Mouse (Mus musculus): ENCODE data around the gene Bdp1. TPM values are rescaled to one million over a fixed set of nuclear protein-coding genes. Genes with fewer than 3 reads are reported as not detected.
A peak's percentile ranks its signal among the peaks of the same experiment; 100 is the strongest.

The Bdp1 gene
- polyA plus RNA-seq, 1 experiment: 0.13 TPM

DNA sequence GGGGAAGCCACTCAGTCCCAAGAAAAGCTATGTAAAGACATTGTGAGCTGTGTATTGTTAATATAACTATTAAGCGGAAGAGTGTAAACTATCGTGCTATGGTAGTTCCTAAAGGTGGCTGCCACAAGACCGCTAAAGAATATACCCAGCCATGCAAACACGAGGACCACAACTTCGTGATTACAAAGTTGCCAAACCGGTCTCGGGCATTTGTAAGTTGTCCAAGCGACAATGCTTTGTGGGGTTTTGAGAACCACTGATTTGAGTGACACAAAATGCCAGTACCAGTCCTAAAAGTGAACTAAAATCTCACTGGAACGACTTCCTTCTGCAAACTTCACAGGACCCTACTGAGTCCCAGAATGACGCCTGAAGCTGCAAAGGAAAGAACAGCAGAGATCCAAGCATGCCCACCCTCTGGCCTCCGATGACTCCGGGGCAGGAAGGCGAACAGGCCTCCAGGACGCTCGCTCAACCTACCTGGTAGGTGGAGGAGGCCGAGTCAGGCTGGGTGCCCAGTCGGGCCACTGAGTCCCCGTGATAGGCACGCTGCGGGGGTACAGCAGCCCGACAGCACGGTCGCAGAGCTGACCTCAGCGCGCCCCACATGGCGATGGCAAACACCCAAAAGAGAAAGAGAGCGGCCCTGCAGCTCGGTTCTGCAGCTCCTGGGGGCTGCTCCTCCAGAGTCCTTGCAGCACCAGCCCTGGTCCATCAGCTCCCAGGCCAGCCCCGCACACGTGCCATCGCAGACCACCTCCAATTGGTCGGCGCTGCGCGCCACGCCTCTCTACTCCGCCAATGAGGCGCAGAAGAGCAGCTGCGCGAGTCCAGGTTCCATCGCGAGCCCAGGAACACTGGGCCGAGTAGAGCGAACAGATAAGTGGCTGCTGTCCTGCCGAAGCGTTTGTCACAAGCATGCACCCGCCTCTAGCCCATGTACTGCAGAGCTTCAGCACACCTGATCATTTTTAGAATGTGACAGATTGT lies 88.7 kb downstream of the Bdp1 start, which contains the start of gene Mccc2:
Mccc2 (minus strand) TSS at position 734 of the 990 bp plus-strand sequence.
- peaks cover 30% of the 10 kb centered on the region for H3K4me1 ChIP-seq (ENCODE audit: control insufficient read depth)
- H3K4me3 ChIP-seq (replicated peaks): peak within 1 kb of the TSS; percentile 75
- H3K9me3 ChIP-seq (ENCODE audit: control insufficient read depth, low read length): no peaks in the 10 kb centered on the region
- H3K36me3 ChIP-seq (ENCODE audit: control insufficient read depth): peaks cover 7% of the 10 kb centered on the region
- no peak for TF ChIP-seq TAL1 (IDR thresholded peaks at IDR 0.05; ENCODE audit: low read length)
- 0 out of 2 replicates have a peak, but pooled peaks have one; percentile 22 for TF ChIP-seq GATA1 (IDR thresholded peaks at IDR 0.05; ENCODE audit: low read length)
- H3K27me3 ChIP-seq (ENCODE audit: control insufficient read depth): no peaks in the 10 kb centered on the region

- Histone ChIP-seq H3K4me1 (ENCODE audit: control insufficient read depth) (peaks cover 3% of the 10 kb centered on the region), H3K27me3 (ENCODE audit: control insufficient read depth) (no peaks in the 10 kb centered on the region), H3K9me3 (ENCODE audit: control insufficient read depth, low read length) (no peaks in the 10 kb centered on the region), H3K36me3 (ENCODE audit: control insufficient read depth) (no peaks in the 10 kb centered on the region), H3K4me3 (replicated peaks) (no peak overlapping the region)
- TF ChIP-seq TAL1 (IDR thresholded peaks at IDR 0.05; ENCODE audit: low read length) (no peak), GATA1 (IDR thresholded peaks at IDR 0.05; ENCODE audit: low read length) (no peak)
These were observed 97.9 kb downstream of the Bdp1 start for GRCm38 (mm10) chr13:100005911-100006496.

- TF ChIP-seq TAL1 (IDR thresholded peaks at IDR 0.05; ENCODE audit: low read length) (no peak), GATA1 (IDR thresholded peaks at IDR 0.05; ENCODE audit: low read length) (no peak)
- no peaks in the 10 kb centered on the region for H3K27me3 ChIP-seq (ENCODE audit: control insufficient read depth)
- no peaks in the 10 kb centered on the region for H3K36me3 ChIP-seq (ENCODE audit: control insufficient read depth)
- no peak overlapping the region for H3K4me3 ChIP-seq (replicated peaks)
- H3K9me3 ChIP-seq (ENCODE audit: control insufficient read depth, low read length): no peaks in the 10 kb centered on the region
- peaks cover 3% of the 10 kb centered on the region for H3K4me1 ChIP-seq (ENCODE audit: control insufficient read depth)
These were observed 102.1 kb downstream of the Bdp1 start for GRCm38 (mm10) chr13:100001790-100002196.

DNA sequence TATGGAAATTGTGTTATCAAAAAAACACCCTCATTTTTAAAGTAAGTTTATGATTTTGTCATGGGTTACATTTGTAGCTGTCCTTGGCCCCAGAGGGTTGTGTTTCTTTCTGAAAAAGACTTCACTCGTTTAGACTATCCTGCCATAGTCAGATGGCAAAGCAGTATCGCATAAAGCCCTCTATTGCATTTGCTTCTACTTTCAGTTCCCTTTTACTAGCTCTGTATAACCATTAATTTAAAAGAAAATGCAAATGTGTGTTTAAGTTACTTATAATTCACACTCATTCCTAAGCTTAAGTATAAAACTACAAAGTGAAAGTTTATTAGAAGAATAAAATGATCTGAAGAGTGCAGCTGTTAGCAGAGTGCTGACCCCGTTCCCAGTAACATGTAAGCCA lies 104.8 kb downstream of the Bdp1 start:
- Histone ChIP-seq H3K27me3 (ENCODE audit: control insufficient read depth) (no peaks in the 10 kb centered on the region), H3K36me3 (ENCODE audit: control insufficient read depth) (no peaks in the 10 kb centered on the region), H3K9me3 (ENCODE audit: control insufficient read depth, low read length) (no peaks in the 10 kb centered on the region), H3K4me1 (ENCODE audit: control insufficient read depth) (peaks cover 3% of the 10 kb centered on the region), H3K4me3 (replicated peaks) (no peak overlapping the region)
- TF ChIP-seq TAL1 (IDR thresholded peaks at IDR 0.05; ENCODE audit: low read length) (no peak), GATA1 (IDR thresholded peaks at IDR 0.05; ENCODE audit: low read length) (no peak)

GRCm38 (mm10) chr13:99998099-99998498 lies 105.8 kb downstream of the Bdp1 start:
- Histone ChIP-seq H3K36me3 (ENCODE audit: control insufficient read depth) (no peaks in the 10 kb centered on the region), H3K4me1 (ENCODE audit: control insufficient read depth) (peaks cover 3% of the 10 kb centered on the region), H3K4me3 (replicated peaks) (no peak overlapping the region), H3K27me3 (ENCODE audit: control insufficient read depth) (no peaks in the 10 kb centered on the region), H3K9me3 (ENCODE audit: control insufficient read depth, low read length) (no peaks in the 10 kb centered on the region)
- TF ChIP-seq TAL1 (IDR thresholded peaks at IDR 0.05; ENCODE audit: low read length): no peak
- TF ChIP-seq GATA1 (IDR thresholded peaks at IDR 0.05; ENCODE audit: low read length): no peak

- H3K36me3 ChIP-seq (ENCODE audit: control insufficient read depth): no peaks in the 10 kb centered on the region; the same call in 1 of the 2 replicates
These were observed 114.3 kb downstream of the Bdp1 start for GRCm38 (mm10) chr13:99989592-99989991.

DNA sequence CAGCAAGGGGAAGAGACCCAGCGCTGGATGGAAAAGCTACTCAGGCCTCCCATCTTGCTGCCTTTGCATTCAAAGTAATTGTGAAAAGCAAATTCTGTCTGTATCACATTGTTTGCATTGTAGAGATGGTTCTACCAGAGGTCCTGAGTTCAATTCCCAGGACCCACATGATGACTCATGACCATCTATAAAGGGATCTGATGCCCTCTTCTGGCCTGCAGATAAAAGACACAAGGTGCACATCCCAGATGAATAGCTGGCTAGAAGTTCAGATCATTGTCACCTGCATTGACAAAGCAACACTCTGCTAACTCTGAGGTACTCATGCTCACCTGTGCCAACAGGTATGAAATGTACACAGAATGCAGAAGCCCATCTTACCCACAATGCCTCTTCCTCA lies 120.5 kb downstream of the Bdp1 start:
- TF ChIP-seq GATA1 (IDR thresholded peaks at IDR 0.05; ENCODE audit: low read length) (no peak), TAL1 (IDR thresholded peaks at IDR 0.05; ENCODE audit: low read length) (no peak)
- Histone ChIP-seq H3K4me1 (ENCODE audit: control insufficient read depth) (no peaks in the 10 kb centered on the region), H3K27me3 (ENCODE audit: control insufficient read depth) (no peaks in the 10 kb centered on the region), H3K36me3 (ENCODE audit: control insufficient read depth) (no peaks in the 10 kb centered on the region), H3K4me3 (replicated peaks) (no peak overlapping the region), H3K9me3 (ENCODE audit: control insufficient read depth, low read length) (no peaks in the 10 kb centered on the region)

More at GRCm38 (mm10) chr13:99989592-99989991, 114.3 kb downstream of the Bdp1 start:
- no peak for TF ChIP-seq GATA1 (IDR thresholded peaks at IDR 0.05; ENCODE audit: low read length)
- no peak for TF ChIP-seq TAL1 (IDR thresholded peaks at IDR 0.05; ENCODE audit: low read length)
- Histone ChIP-seq H3K9me3 (ENCODE audit: control insufficient read depth, low read length) (no peaks in the 10 kb centered on the region), H3K4me1 (ENCODE audit: control insufficient read depth) (no peaks in the 10 kb centered on the region), H3K4me3 (replicated peaks) (no peak overlapping the region), H3K27me3 (ENCODE audit: control insufficient read depth) (no peaks in the 10 kb centered on the region)

GRCm38 (mm10) chr13:99979406-99979805 lies 124.5 kb downstream of the Bdp1 start:
- H3K4me3 ChIP-seq (replicated peaks): no peak overlapping the region
- H3K4me1 ChIP-seq (ENCODE audit: control insufficient read depth): no peaks in the 10 kb centered on the region
- TF ChIP-seq TAL1 (IDR thresholded peaks at IDR 0.05; ENCODE audit: low read length) (no peak), GATA1 (IDR thresholded peaks at IDR 0.05; ENCODE audit: low read length) (no peak)
- no peaks in the 10 kb centered on the region for H3K9me3 ChIP-seq (ENCODE audit: control insufficient read depth, low read length)
- no peaks in the 10 kb centered on the region; the same call in 1 of the 2 replicates for H3K36me3 ChIP-seq (ENCODE audit: control insufficient read depth)
- H3K27me3 ChIP-seq (ENCODE audit: control insufficient read depth): no peaks in the 10 kb centered on the region

DNA sequence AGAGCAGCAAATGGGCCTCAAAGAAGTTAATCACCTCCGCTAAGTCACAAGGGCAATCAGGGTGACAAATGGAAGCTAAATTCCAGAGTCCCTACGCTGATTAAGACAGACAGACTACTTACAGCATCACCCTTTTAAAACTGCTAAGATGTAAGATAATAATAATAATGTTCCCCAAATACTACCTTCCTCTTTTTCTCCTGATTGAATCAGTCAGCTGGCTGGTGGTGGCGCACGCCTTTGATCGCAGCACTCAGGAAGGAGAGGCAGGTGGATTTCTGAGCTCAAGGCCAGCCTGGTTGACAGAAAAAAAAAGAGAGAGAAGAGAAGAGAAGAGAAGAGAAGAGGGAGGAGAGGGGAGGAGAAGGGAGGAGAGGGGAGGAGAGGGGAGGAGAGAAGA lies 133.8 kb downstream of the Bdp1 start:
- H3K36me3 ChIP-seq (ENCODE audit: control insufficient read depth): peaks cover 2% of the 10 kb centered on the region; the same call in 1 of the 2 replicates
- TF ChIP-seq TAL1 (IDR thresholded peaks at IDR 0.05; ENCODE audit: low read length) (no peak), GATA1 (IDR thresholded peaks at IDR 0.05; ENCODE audit: low read length) (no peak)
- no peaks in the 10 kb centered on the region for H3K27me3 ChIP-seq (ENCODE audit: control insufficient read depth)
- H3K4me1 ChIP-seq (ENCODE audit: control insufficient read depth): no peaks in the 10 kb centered on the region
- no peaks in the 10 kb centered on the region for H3K9me3 ChIP-seq (ENCODE audit: control insufficient read depth, low read length)
- no peak overlapping the region for H3K4me3 ChIP-seq (replicated peaks)

Other genes with a start within 250 kb of the Bdp1 start
- gene Cartpt, start 203.0 kb downstream of the Bdp1 start, polyA plus RNA-seq (2012): not detected in 2 replicates
- gene Mccc2, start 88.4 kb downstream of the Bdp1 start, polyA plus RNA-seq (2012): 0.14 and 0.15 TPM in 2 replicates
- 0.76 and 1.0 TPM in 2 replicates for gene Serf1, start 3.9 kb upstream of the Bdp1 start, polyA plus RNA-seq (2012)
- gene Smn1, start 20.8 kb upstream of the Bdp1 start, polyA plus RNA-seq (2012): 3.3 and 4.1 TPM in 2 replicates
- 0.01 TPM in 1 of 2 replicates, not detected in the other for gene Naip2, start 98.0 kb upstream of the Bdp1 start, polyA plus RNA-seq (2012)
- gene Naip5, start 142.3 kb upstream of the Bdp1 start, polyA plus RNA-seq (2012): not detected in 2 replicates
- not detected in 2 replicates for gene Naip6, start 213.6 kb upstream of the Bdp1 start, polyA plus RNA-seq (2012)